8 mouse cellular contexts compared by ENCODE assay signal in genomic region chr19:37550101-37551039, GRCm38 (mm10). TPM values are rescaled to one million over a fixed set of nuclear protein-coding genes. Genes with fewer than 3 reads are reported as not detected.
DNase-seq lines count a peak whose midpoint lies in the region; ATAC-seq lines count a peak whose summit lies in the region.

Exoc6 (plus strand) TSS chr19:37550418.

- no peaks in the 10 kb centered on the region for H3K9me3 ChIP-seq in hindbrain, embryonic 11.5 days (ENCODE audit: control insufficient read depth, low read length)

- H3K27me3 ChIP-seq in hindbrain, embryonic 11.5 days (ENCODE audit: control insufficient read depth, insufficient read depth, low read length), result peaks cover 5% of the 10 kb centered on the region; the same call in 1 of the 2 replicates

- H3K27ac ChIP-seq in hindbrain, embryonic 11.5 days (ENCODE audit: low read depth, low read length), result no peak within 1 kb of the TSS

- peak within 1 kb of the TSS; percentile 73 for H3K9ac ChIP-seq in hindbrain, embryonic 11.5 days (ENCODE audit: low read depth, low read length)

- peak; percentile 84 for DNase-seq in Muller cell, postnatal 12 days (ENCODE audit: inconsistent ontology term)
- DNase-seq in cerebellum, adult 9-11 months, result peak; percentile 88
- peak; percentile 44 to 70 for DNase-seq in frontal cortex, postnatal 10 days (ENCODE audit: low spot score in 2 of 2)
- peak; percentile 86 for DNase-seq in hindbrain, embryonic 11.5 days (ENCODE audit: low spot score)
- peak; percentile 67 to 83 for DNase-seq in layer of hippocampus, postnatal 25 days (ENCODE audit: extremely low spot score in 1 of 2, low spot score in 1 of 2)
- DNase-seq in lung, postnatal 14 days, result peak; percentile 80
- peak; percentile 79 for DNase-seq in ovary, postnatal 36 days (ENCODE audit: low spot score)
- peak; percentile 85 for DNase-seq in thymus, postnatal 25 days

- peak within 1 kb of the TSS; percentile 98 for H3K4me2 ChIP-seq in hindbrain, embryonic 11.5 days (replicated peaks; ENCODE audit: low read depth, low read length)

- peak within 1 kb of the TSS; percentile 89 for H3K4me3 ChIP-seq in hindbrain, embryonic 11.5 days (ENCODE audit: low read depth, low read length)

- 2% methylated on average over 54 of the region's 89 CpGs for WGBS in hindbrain, embryonic 11.5 days

- H3K36me3 ChIP-seq in hindbrain, embryonic 11.5 days (ENCODE audit: control insufficient read depth, insufficient read depth, low read length), result no peaks in the 10 kb centered on the region

- peak; percentile 91 for ATAC-seq in hindbrain, embryonic 11.5 days (ENCODE audit: low FRiP score)

- H3K4me1 ChIP-seq in hindbrain, embryonic 11.5 days (replicated peaks; ENCODE audit: control insufficient read depth, insufficient read depth, low read length), result no peaks in the 10 kb centered on the region

RNA-seq across cellular contexts. Expression of gene Exoc6, which starts in this region (rescaled TPM):
- polyA plus RNA-seq in hindbrain, embryonic 11.5 days (2014; fragmentation: Nextera tagmentation; extraction: Ambion mirVana), result 10.1 and 11.0 TPM in 2 replicates
- total RNA-seq in layer of hippocampus, postnatal 25 days (2021), result 10 to 100 TPM; 50.8 to 52.3 TPM
